Mouse (Mus musculus) urinary bladder, postnatal 36 days (tissue): ENCODE measurements at regions not wholly inside any gene's neighbourhood (a gene's known extent, or its start where the extent isn't known, plus 50 kb on each side); places are given as distances from the start of the nearest gene placed in this dataset.

Experiments used
- DNase-seq, 2 experiments: peaks; one replicate each; pipeline ENCODE4 v3.0.0; 2022; ENCODE audit warnings: low spot score in 2 of 2, mixed read lengths in 1 of 2

DNA sequence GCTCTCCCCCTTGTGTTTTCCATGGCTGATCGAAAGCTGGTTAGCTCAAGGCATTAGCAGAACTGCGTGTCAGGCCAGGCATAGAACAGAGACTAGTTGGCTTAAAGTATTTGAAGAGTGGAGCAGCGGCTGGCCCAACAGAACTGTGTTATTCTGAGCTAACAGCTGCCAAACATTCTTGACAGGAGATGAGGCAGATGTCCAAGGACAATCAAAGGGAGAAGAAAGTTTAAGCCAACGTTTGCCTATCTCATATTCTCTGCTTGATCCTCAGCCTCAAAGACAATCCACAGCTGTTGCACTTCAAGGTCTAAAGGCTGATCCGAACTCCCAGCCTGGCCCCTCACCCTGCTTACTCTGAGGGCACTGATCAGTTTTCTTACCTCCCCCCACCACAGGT lies 401.2 kb upstream of the Nr2f2 start:
- no peak for DNase-seq

DNA sequence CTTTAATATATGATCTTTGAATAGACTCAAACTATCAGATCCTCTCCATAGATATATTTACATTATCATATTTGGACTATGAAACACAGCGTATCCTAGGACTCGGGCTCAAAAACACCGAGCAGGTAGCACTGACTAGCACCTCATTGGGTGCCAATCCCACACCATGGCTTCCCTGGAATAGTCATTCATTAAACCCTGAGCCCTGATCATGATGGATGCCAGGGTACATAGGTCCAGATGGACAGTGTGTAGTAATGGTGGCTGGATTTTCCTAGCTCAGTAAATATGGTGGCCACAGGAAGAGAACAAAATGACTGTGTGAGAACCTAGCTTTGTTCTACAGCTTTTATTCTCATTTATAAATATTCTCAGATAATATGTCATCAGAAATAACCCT lies 390.1 kb upstream of the Nr2f2 start:
- no peak for DNase-seq

DNA sequence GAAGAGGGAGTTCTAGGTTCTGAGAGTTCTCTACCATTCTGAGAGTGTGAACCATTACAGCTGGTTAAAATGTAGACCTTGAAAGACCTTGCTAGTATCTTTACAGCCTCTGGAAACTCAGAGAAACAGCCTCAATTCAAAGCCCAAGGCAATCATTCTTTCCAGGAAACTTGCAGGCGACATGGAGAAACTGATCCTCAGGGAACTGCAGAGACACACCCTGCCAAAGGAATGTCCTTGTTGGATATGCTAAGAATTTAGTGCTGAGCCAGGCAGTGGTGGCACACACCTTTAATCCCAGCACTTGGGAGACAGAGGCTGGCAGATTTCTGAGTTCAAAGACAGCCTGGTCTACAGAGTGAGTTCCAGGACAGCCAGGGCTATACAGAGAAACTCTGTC lies 388.3 kb upstream of the Nr2f2 start:
- no peak for DNase-seq

DNA sequence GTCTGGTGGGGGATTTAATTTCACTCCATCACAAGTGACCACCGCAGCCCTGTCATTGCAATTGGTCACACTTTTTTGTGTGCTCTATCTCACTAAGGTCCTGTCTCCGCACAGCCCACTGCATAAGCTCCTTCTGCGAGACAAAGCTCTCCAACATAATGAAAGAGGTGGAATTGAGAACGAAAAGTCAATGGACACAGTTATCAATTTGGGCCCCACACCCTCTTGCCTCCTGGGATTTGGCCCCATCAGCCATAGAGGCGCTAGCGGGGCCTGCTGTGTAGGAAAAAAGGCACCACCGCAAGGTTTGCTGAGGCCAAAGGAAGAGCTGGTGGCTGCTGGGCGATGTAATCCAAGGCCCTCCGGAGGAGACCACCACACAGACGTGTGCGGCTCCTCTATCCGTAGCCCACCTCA lies 386.3 kb upstream of the Nr2f2 start:
- DNase-seq: no peak

DNA sequence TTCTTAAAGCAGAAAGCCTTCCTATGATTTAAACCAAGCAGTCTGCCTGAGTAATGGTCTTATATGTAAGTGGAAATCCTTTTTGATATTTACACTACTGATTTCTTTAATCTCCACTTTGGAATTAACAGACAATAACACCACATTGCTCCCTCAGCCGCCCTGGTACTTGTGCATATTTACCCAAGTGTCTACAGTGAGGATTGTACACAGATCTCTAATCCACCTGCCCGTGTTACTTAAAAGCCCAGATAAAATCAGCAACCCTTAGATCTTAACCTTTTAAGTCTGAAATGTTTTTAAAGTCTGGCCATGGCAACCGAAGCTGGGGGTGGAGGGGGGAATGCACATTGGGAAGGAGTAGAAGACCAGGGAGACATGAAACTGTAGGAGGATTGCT lies 382.3 kb upstream of the Nr2f2 start:
- DNase-seq: no peak

DNA sequence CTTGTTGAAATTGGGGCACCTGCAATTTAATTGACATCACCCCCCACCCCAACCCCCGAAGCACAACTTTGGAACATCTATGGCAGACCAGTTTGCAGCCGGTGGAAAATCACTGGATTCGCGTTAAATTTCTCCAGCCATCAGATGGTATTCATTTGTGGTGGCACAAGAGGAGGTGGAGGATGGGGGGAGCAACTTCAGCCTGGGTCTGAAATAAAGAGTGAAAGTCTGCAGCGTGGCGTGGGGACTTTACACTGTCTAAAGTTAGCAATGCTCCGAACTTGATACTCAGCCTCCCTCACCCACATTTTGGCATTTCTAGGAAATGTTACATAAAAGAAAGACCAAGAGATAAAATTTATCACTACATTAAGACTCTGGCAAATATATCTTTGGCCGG lies 381.8 kb upstream of the Nr2f2 start:
- no peak for DNase-seq

DNA sequence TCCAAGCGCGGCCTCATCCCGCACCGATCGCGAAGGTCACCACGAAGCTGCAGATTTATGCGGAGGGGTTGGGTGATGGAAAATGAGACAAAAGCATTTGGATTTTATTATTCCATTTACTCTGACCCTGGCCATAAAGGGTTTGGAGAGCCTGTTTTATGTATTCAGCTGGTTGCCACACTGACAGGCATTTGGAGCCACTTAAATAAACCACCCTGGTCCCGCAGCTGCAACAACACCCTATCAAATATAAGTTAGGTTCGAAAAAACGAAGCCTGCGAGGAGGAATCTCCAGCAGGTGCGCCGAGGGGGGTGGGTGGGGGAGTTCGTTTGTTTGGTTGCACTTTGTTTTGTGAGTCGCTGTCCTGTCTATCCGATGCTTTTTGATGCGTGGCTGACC lies 377.8 kb upstream of the Nr2f2 start:
- no peak for DNase-seq

DNA sequence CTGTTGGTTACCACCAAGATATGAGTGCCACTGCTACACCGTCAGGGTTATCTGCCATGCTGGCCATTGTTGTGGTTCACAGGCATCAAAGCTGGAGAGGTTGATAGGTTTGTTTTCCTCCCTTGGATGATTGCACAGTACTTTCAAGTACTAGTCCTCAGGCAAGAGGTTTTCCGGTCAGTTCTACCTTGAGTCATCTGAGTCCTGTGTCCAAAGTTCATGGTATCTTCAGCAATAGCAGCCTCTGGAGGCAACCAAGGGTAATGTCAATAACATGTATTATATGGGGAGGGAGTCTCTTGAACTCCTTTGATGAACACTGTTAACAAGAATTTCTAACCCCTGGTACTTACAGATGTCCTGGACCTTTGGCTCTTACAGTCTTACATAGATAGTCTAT lies 369.1 kb upstream of the Nr2f2 start:
- no peak for DNase-seq

DNA sequence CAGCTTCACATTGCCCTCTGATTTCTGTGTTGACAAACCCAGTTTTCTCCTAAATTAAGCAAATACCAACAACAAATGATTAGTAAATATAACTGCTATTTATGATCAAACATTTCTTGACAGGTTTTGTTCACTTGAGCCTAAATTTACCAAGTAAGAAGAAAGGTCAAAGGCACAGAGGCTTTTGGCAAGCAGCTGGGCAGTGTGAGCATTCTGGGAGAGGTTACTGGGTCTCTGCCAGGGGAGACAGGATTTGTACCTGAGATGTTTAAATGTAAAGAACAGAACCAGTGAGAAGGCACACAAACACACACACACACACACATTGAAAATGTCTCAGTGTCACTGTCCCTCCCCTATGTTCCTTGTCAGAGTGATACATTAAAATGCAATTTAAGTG lies 367.0 kb upstream of the Nr2f2 start:
- no peak for DNase-seq

DNA sequence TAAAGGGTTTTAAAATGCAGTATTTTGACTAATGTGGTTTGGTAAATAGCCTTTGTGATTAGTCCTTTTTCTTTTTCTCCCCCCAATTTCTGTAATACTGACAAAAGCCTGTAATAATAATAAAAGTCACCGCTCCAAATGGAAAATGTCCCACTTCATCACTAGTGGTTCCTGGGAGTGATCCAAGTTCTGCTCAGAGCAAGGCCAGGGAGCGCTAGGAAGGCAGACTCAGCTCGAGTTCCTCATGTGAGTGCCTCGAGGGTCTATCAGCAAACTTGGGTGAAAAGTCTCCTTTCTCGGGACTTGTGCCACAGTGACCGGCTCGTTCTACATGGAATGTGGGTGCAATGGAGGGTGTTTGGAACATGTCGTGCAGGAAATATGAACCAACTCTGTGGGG lies 363.4 kb upstream of the Nr2f2 start:
- no peak for DNase-seq

DNA sequence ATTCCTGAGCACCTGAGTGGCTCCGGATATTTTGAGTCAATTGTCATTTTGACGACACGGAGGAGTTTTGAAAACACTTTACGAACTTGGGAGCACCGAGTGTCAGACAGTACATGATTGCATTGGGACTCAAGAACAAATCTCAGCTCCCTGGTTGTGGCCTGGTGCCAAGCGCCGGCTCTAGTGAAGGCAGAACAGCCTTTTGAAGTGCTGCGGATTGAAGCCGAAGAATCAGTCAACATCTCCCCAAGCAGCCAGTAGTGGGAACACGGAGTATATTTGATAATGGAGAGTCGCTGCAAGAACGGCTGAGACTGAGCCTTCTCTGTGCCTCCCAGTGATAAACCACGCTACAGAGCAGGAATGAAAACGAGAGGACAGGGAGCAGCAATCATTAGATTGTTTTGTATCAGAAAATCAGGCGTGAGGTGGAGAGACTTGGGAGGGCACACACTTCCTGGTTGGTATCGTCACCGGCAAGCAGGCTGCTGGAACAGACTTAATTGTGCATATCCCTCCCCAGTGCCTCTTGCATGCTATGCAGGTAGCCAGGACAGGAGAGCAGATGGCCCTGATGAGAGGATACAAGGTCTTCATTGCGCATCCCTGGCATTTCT lies 351.7 kb upstream of the Nr2f2 start:
- no peak for DNase-seq

DNA sequence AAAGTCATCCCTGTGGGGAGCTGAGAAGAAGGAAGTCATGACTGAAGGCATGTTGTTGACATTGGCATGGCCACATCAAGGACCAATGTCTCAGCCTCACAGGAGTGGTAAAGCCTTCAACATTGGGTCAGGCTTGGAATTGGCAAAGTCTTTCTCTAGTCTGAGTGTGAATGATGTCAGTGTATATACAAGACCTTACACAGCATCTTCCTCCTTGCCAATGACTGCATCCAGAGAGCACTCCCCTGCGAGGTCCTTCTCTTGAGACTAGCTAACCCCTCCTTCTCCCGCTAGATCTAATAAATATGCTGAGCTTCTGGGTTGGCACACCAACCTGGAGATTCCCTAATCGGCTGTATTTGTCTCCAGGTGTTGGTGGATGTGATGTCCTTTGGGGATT lies 351.1 kb upstream of the Nr2f2 start:
- DNase-seq: no peak

DNA sequence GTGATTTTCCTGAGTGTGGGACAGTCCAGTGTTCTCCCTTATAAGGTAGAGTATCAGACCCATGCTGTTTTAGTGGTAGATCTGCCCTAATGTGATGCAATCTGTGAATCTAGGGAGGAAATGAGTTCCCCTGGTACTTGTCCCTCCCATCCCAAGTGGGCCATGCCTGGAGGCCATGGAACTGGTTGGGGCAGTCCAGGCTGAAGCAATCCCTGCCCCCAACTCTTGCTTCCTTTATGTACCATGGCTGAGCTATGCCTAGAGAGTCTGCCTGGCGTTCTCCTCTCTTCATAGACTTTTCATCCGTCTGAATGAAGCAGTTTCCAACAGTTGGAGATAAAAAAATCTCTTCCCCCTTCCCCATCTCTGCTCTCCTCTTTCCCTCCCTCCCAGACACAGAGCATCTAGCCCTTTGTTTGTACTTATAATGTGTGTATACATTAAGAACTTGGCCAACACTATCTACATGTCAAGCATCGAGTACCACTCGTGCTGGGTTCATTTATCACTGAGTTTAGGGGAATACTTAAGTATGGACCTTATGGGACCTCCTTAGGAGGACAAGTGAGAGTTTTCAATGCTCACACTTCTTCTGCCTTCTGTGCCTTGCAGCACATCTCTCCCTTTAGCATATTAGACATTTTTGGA lies 350.4 kb upstream of the Nr2f2 start:
- DNase-seq: peak; percentile 12 to 16

DNA sequence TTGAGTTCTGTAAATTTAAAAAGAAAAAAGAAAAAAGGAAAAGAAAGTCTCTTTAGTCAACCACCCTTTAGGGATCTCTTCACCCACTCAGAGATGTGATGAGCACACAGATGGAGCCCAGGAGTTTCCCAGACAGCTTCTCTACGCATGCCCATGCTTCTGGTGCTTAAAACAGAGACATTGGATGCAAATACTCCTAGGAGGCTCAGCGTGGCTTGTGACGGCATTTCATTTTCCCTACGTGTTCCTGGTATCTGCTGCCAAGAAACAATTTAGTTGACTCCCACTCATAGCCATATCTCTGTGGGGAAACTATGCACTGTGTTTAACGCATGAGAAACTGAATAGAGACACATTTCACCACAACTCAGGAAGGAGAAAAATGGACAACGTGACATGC lies 345.6 kb upstream of the Nr2f2 start:
- no peak for DNase-seq

DNA sequence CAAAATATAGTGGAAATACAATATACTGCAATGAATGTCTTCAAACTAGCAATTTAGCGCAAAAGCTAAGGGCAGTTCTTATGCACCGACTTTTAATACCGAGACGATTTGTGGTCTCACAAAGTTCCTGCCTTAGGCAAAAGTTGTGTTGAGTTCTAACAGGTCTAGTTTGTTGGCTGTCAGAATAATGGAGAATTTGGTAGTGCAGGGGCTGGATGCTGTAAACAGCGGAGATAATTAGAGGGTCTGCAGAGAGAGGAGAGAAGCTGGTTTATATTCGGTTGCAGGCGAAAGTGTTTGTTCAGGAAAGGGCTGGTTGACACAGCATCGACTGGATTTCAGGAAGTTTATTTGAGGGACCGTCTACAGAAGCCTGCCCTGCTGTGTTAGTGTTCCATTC lies 339.7 kb upstream of the Nr2f2 start:
- no peak for DNase-seq

DNA sequence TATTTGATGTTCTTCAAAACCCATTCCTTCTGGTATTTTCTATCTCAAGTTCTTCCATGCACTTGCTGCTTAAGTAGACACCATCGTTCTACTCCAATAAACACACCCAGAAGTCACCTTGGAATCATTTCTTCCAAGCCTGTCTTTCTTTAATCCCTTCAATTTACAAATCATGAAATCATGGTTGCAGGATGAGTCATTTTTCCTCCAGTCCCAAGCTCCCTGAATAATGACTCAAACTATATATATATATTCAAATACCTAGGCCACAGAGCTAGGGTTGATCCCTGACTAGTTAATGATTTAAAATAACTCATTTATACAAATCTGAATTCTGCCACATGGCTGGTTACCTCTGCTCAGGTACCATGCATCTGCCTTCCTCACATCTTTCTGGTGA lies 337.2 kb upstream of the Nr2f2 start:
- no peak for DNase-seq

DNA sequence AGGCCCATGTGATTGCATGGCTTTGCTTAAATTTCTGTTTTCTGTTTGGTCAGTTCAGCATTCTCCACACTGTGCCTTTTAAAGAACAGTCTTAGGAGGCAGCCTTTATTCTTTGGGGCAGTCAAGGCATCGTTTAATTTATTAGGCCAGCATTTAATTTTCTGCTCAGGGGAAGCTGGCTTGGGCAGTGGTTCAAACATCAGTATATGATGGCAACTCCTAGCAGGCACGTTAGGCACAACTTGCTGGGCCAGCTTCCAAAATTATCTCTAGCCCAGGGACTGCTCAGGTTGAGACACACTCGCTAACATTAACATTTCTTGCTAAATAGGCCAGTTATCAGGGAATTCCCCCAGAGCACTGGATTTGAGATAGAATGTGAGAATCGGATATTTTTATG lies 333.9 kb upstream of the Nr2f2 start:
- no peak for DNase-seq

DNA sequence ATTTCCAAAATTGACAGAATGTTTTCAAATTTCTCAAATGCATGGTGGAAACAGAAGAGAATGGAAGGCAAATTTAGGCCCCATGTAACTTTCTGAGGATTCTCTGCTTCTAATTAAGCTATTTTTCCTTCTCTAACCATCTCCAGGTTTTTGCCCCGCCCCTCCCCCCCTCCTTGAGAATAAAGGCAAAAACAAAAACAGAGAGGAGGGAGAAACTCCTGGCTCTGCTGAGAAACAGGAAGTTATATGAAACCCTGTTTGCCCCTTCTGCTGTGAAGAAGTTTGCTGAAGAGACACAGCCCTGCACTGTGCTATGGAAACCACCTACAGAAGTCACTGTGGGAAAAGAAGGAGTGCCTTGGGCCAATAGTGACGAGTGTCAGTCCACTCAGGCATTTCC lies 332.9 kb upstream of the Nr2f2 start:
- DNase-seq: no peak

DNA sequence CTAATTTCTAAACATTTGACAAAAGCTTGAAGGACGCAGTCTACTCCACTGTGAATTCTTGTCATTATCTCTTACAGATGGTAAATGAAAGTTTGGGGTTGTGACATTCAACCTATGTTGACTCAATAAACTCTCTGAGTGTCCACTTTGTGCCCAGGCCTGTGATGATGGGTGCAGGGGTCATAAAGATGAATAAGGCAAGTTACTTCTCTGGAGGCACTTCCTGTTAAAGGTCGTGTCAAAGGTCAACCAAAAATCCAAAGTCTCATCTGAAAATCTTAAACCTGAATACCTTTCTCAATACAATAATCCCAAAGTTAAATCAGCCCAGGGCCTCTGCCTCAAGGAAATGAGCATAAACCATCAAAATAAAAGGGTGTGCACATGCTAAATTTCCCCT lies 332.5 kb upstream of the Nr2f2 start:
- DNase-seq: no peak

DNA sequence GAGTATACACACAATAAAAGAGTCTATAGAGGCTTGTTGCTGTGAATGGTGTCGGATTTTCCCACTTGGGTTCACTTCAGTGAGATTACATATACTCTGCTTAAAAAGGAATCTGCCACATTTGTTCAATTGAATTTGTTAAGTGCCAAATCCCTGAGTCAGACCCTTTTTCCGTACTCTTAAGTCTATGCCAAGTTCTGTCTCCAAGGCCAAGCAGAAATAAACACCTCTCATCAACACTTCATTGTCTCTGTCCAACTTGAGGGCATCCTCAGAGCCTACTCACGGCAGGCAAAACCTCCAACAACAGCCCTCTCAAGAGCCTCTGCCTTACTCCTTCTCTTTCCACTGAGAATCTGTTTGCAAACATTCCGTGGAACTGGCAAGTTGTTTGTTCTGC lies 325.6 kb upstream of the Nr2f2 start:
- no peak for DNase-seq

DNA sequence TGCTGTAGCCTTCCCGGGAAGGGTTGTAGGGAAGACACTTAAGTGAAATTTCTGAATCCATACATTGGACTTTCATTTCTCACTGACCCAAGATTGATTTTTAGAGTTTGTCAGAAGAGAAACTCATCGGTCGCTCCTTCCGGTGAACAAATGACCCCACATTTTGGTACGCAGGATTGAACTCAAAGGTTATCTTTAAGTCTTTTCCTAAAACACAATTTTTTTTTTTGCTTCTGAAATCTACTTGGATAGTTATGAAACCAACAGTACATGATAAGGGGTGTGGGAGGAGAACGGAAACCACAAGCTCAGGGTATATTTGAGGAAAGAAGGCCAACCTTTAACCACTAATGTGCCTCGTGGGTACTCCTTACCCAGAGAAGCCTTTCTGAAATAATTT lies 324.3 kb upstream of the Nr2f2 start:
- no peak for DNase-seq

DNA sequence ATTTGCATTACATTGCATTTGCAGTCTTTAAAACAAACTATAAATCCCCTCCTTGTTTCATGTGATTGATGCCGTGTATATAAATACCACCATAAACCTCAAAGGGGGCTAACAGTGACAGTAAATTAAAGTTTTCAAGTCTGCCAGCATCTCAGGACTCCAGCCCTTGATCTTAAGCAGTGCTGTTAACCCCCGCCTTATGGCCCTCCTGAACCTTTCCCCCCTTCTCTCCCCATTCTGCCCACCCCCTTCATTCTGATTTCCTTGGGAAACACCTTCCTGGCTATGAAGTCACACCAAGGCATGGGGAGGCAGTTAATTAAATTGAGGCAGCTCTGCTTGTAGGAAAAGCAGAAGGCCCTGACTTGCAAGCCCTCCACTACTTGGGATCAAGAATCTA lies 302.5 kb upstream of the Nr2f2 start:
- no peak for DNase-seq

DNA sequence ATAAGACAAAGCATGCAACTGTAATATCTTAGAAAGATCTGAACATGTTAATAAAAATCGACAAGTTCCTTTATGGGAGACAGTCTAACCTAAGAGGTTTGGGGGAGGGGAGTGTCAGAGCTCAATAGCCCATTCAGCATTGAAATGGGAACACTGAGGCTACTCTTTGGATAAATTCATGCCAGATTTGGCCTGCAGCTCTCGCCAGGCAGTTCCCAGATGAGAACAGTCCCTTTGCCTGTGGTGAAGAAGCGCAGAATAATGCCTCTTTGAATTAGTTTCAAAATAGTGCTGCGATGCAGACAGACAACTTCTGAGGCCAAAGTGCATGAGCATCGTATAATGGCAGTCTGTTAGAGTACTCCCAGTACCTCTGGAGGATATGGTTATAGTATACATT lies 293.6 kb upstream of the Nr2f2 start:
- DNase-seq: no peak

DNA sequence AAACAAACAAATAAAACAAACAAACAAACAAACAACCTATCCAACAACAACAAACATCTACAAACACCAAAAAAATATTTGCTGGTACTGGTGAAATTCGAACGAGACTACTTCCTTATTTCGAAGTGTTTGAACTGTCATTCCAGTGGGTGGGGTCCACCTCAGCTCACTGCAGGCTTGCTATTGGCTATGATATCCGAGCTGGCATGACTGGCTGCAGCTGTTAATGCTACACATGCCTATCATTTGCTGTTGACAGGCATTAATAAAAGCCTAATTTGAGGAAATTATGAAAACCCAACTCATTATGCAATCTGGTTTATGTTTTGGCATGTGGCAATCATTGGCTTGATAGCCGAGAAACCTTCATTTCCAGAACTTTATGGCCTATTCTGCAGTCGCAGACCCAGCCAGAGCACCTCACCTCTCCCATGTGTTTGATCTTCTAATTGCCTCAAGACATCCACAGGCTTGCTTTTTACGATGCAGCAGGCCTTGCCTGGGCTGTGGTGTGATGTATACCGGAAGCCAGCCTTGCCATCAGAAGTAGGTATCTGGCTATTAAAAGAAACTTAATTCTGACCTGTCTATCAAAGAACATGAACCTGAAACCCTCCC lies 283.3 kb upstream of the Nr2f2 start:
- no peak for DNase-seq
